Mouse (Mus musculus): ENCODE results near the gene Ubqln4. TPM values are rescaled to one million over a fixed set of nuclear protein-coding genes. Genes with fewer than 3 reads are reported as not detected.

The Ubqln4 gene
- total RNA-seq, 4 experiments from 2014 or later, result 91.9 to 112 (median 94.6) TPM

DNA sequence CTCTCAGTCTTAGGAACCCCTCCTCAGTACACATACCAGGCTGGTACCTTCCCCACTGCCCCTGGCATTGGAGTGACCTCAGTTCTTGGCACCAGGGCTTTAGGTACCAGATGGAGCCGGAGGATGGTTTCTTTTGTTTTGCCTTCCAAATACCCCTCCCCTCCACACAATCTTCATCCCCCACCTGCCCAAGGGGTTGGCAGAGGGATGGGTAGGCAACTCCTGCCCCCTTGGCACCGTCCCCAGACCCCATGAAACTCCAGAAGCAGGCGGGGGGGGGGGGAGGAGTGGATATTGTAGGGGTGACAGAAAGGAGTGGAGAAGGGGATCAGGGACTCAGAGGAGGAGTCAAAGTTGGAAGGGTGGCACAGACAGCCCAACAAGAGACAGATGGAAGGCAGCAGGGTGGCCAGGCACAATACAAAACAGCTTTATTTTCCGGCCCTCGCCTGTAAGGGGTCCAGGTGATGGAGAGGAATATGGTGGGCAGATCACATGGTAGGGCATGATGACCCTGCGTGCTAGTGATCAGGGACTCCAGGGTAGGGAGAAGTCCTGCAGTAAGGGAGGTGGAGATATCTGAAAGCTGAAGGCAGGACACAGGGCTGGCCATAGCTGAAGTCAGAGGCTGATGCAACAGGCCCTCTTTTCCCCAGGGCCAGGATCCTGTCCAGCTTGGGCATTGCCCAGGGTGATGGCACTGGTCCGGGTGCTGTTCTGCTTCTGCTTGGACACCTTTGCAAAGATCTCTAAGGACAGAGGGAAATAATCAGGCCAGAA, 11.7 kb upstream of the Ubqln4 start:
- no peak for DNase-seq (ENCODE audit: low spot score in 2 of 2)

DNA sequence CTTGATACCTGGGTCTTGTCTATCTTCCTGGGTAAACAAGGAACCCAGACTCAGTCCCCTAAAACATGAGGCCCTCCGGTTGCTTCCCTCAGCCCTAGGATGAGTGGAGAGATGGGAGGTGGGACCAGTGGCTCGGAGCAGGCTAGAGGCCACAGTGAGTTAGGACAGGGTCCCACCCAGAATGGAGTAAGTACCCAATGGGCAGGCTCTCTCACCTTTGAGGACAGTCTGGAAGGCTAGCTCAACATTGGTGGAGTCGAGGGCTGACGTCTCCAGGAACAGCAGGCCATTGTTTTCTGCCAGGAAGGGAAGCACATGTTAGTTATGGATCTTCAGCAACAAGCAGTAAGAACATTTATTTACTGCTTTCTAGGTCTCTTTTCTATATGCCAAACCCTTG, 11.1 kb upstream of the Ubqln4 start:
- no peak for DNase-seq (ENCODE audit: low spot score in 2 of 2)

DNA sequence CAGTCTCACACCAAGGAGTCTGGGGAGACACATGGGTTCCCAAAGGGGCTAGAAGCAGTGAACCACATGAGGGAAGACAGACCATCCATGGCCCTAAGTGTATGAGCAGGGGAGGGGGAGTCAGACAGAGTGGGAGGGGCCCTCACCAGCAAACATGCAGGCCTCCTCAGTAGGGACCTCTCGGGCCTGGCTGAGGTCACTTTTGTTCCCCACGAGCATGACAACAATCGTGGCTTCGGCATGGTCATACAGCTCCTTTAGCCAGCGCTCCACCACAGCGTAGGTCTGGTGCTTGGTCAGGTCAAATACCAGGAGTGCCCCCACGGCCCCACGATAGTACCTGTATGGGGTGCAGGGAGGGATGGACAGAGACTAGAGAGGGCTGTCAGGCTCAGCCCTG, 10.4 kb upstream of the Ubqln4 start:
- no peak for DNase-seq (ENCODE audit: low spot score in 2 of 2)

DNA sequence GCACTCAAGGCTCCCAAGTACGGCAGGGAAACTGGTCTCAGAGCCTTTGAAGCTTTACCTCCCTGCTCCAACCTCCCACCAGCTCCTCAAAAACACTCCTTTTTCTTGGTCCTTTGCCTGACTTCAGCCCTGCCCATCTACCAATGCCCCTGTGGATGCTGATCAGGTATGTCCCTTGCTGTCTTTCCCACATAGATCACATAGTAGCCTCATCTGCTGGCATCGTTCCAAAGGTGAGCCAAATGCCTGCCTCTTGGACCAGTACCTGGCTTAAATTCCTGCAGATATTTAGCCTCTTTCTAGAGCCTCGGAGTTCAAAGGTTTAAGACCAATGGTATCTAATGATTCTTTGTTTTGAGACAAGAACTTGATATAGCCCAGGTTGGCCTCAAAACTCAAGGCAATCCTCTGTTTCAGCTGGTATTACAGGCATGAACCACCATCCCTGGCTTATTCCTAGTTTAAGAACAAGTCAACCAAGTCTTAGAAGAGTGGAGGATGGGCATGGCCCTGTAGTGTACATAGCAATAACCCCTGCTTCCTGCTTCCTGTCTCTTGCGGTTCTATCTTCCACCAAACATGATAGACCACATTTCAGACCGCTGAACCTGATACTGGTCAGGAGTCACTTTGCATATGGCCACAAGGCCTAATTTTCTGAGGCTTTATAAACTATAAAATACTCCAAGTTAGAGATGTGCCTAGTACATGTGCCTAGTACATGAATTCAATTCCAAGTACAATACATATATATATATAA, 9.7 kb upstream of the Ubqln4 start:
- no peak for DNase-seq (ENCODE audit: low spot score in 2 of 2)

DNA sequence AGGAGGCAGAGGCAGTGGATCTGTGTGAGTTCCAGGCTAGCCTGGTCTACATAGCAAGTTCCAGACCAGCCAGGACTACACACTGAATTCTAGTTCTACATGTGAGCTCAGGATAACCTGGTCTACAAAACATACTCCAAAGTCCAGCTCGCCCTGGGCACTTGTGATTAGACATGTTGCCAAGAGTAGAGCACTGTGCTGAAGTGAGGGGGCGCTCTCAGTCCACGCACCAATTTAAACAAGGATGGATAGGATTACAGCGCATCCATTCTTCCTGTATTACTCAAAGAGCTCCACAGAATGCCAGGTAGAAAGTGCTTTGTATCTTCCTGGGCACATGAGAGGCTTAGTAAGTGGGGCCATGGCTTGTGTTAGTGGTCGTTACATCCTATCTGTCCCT, 9.0 kb upstream of the Ubqln4 start:
- no peak for DNase-seq (ENCODE audit: low spot score in 2 of 2)

DNA sequence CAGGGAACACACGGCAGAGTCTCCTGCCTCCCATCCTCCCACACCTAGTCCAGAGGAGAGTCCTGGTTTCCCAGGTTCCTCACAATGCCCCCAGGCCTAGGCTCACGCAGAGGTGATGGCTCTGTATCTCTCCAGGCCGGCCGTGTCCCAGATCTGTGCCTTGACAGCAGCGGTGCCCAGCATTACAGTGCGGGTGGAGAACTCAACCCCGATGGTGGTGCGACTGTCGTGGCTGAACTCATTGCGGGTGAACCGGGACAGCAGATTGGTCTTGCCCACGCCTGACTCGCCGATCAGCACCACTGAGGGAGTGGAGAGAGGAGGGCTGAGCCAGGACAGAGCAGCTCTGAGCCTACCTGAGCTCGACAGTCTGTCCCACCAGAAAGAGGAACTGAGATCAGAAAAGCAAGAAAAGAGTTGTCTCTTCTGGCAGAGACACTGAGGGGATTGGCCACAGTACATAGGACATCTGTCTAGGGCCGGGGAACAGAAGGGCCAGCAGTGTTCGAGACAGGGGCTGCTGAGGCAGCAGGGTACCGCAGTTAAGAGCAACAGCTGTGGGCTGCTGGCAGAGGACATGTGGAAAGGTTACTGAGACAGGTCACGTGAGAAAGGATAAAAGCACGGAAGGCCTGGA, 8.5 kb upstream of the Ubqln4 start:
- DNase-seq (ENCODE audit: low spot score in 2 of 2), result no peak

DNA sequence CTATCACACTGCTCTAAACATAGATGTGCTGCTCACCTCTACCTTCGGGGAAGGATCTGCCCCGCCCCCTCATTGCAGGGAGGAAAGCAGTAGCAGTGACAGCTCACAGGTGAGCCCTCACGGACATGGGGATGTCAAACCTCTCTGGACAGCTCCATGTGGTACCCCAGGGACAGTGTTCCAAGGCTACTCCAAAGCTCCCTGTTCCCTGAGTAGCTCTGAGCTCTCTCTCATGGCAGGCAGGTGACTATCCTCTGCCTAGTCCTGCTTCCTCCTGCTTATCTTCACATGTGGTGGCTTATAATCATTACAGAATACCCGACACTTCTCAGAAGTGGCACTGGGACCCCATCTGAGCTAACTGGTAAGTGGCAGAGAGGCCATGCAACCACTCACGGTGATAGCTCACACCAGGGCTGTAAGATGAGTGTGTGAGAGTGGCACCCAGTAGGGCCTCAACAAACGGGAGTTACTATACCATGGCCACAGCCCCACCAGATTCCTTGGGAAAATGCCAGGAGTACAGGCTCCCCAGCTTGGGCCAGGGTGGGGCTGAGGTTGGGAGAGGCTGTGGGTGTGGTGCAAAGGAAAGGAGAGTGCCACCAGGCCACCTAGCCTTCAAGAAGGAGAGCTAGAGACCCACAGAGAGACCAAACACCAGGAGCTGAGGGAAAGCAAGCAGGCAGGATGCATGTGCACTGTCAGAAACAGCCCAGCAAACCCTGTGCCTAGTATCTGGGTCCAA, 6.7 kb upstream of the Ubqln4 start:
- no peak for DNase-seq (ENCODE audit: low spot score in 2 of 2)

DNA sequence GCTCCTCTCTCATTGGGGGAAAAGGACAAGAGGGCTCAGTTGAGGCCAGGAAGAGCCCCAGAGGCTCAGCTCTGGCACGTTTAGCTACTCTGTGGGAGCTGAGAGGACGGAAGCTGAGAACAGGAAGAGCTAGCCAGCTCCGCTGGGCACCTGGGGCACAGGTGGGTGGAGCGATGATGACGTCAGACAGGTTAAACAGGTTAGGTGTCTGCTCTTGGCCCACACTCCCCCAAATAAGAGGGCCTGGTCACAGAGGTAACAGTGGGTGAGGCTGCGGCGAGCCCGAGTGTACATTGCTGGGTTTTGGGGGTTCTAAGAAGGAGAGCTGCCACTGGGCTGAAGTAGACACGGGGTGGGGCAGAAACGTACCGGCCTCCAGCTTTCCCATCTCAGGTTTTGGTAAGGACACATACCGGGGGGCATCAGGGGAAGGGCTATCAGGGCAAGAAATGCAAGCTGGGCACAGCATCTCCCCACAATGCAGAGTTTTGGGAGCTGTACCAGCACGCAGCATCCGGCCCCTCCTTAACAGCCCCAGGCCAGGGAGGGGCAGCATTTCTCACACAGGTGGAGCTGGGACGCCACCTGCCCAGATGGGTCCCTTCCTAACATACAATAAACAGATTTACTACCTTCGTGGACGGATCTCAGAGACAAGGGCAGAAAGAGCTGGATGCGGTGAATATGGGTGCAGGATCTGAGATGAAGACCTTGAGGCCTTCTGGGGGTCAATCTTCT, 5.2 kb upstream of the Ubqln4 start, which contains the start of gene Rab25:
Rab25 (minus strand) TSS at position 121 of the 738 bp plus-strand sequence.
- no peak for DNase-seq (ENCODE audit: low spot score in 2 of 2)

DNA sequence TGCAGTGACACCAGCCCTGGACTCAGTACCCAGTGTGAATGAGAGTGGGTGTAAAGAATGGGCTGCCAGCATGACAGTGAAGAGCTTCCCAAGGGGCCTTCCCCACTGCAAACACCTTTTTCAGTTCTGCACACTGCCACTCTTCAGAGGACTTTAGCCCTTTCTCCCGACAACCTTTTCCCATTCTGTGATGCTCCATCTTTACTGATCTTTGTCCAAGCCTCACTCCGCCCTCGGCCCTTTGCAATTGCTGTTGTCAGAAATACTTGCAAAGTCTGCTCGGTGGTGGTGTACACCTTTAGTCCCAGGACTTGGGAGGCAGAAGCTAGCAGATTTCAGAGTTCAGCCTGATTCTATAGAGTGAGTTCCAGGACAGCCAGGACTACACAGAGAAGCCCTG, 2.0 kb upstream of the Ubqln4 start:
- DNase-seq (ENCODE audit: low spot score in 2 of 2), result no peak

DNA sequence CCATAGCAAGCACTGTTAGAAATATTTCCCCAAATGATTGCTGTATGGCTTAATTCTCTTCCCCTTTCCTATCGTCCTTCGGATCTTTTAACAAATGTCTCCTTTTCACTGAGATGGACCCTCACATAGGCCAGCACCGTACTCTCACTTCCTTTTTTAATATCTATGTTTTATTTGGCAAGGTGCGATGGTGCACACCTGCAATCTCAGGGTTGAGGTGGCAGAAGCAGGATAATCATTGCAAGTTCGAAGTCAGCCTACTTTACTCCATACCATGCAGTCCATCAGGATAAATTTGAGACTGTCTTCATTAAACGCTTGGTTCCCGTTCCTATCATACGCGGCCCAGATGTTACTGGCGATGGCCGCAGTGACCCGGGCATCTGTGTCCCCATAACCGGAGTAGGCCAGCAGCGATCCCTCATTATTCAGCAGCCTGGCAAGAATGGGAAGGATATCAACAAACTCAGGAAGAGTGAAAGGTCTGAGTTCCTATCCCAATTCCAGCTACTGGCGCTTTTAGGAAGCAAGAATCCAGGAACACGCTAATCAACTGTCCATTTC, 1.4 kb upstream of the Ubqln4 start:
- no peak for DNase-seq (ENCODE audit: low spot score in 2 of 2)

DNA sequence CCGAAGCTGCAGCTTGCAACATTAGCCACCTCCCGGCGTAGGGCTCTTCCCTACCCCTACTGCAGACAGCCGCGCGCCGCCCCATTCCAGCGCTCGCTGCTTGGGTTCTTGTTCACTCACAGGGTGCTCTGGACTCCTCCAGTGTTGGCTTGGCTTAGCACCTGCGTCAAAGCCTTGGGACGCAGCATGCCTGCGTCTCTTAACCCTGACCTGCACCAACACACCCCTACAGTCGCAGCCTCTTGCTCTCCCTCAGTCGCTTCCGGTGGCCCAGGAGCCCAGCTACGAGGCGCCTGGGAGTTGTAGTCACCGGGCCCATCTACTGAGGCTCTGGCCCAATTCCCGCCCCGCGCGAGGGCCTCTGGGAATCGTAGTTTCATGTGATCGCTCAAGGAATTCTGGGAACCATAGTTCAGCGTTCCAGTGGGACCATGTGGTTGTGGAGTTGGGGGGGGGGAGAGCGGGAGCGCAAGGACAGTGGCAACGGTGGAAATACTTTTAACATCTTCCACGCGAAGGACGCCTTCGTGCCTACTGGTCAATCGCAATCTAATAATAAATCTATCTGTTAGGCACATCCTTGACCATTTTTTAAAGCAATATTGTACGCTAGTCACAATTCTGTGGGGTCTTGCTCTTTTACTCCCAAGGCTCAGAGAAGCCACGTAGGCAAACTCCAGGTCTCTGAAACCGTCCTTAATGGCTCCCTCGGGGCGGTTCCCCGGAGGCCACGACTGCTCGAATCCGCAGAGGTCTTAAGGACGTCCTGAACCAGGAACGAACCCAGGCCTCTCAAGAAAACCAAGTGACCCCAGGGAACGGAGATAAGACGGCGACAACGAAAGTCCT, 658 bp upstream of the Ubqln4 start, which contains the start of gene Lamtor2:
Lamtor2 (minus strand) TSS at position 399 of the 849 bp plus-strand sequence.
- DNase-seq (ENCODE audit: low spot score in 2 of 2), result peak; percentile 98 to 99

DNA sequence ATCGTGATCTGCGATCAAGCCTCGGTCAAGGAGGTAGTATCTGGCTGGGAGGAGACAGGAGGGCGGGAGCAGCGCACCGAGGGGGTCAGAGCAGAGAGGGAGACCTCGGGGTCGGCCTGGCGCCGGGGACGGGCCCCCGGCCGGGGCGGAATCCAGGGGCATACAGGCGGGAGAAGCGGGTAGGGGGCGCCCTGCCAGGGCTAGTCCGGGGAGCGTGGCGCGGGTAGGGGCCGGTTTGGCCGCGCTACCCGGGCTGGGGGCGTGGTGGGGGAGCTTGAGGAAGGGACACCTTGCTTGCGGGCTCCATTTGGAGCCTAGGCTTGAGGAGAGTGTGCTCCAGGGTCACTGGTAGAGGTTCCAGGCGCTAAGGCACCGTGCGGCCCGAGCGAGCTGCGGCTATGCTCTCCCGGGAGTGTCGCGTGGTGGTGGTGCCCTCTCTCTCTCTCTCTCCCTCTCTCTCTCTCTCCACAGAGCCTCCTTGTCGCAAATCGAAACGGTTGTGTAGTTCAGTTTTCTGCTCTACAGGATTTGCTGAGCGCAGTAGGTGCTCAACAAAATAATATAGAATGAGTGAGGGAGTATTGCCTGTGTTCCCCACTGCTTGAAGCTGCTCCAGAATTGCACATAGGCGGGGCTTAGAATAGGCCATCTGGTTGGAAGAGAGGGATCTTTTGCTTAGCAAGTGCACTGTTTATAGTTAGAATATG, 475 bp downstream of the Ubqln4 start:
- DNase-seq (ENCODE audit: low spot score in 2 of 2), result no peak

DNA sequence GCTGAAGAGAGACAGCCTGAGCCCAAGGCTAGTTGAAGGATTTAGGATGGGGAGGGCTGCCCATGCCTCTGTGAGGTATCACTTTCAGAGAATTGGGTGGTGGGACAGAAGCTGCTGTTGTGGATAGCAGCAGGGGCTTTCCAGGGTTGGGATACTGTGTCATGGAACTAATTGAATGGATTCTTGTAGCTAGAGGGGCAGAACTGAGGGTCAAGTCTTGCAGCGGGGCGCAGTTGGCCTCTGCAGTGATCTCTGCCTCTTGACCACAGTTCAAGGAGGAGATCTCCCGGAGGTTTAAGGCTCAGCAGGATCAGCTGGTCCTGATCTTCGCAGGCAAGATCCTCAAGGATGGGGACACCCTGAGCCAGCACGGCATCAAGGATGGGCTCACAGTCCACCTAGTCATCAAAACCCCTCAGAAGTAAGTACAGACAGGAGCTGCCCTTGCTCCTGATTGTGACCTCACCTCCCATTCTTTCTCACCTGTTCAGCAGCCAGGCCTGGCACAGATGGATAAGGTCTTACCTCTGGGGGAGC, 1.6 kb downstream of the Ubqln4 start:
- no peak for DNase-seq (ENCODE audit: low spot score in 2 of 2)

DNA sequence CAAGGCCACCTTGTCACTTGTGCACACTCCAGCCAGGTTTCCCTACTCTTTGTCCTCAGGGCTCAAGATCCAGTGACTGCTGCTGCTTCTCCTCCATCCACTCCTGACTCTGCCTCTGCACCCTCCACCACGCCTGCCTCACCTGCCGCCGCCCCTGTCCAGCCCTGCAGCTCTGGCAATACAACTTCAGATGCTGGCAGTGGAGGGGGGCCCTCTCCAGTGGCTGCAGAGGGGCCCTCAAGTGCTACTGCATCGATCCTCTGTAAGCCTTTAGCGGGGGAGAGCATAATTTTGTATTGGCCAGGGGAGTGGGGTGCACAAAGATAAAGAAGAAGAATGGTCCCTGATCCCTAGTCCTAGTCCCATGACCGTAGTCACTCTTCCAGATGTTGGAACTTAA, 2.2 kb downstream of the Ubqln4 start:
- no peak for DNase-seq (ENCODE audit: low spot score in 2 of 2)

DNA sequence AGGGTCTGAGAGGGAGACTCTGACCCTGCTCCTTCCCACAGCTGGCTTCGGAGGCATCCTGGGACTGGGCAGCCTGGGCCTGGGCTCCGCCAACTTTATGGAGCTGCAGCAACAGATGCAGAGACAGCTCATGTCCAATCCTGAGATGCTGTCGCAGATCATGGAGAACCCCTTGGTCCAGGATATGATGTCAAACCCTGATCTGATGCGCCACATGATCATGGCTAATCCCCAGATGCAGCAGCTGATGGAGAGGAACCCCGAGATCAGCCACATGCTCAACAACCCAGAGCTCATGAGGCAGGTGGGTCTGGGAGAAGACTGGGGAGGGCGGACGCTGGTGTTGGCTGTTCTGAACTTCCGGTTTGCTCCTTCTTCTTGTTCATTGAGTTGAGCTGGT, 3.1 kb downstream of the Ubqln4 start:
- DNase-seq (ENCODE audit: low spot score in 2 of 2), result no peak

DNA sequence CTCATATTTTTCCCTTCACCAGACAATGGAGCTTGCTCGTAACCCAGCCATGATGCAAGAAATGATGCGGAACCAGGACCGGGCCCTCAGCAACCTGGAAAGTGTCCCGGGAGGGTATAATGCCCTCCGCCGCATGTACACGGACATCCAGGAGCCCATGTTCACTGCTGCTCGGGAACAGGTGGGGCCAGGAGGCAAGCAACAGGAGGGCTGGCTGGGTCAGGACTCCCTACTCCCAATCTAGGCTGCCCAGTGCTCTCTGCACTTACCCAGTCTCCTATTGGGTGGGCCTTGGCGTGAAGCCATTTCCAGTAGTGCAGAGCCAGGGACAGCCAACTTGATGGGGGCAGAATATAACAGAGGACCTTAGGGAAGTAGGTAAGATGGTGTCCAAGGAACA, 6.0 kb downstream of the Ubqln4 start:
- DNase-seq (ENCODE audit: low spot score in 2 of 2), result no peak

DNA sequence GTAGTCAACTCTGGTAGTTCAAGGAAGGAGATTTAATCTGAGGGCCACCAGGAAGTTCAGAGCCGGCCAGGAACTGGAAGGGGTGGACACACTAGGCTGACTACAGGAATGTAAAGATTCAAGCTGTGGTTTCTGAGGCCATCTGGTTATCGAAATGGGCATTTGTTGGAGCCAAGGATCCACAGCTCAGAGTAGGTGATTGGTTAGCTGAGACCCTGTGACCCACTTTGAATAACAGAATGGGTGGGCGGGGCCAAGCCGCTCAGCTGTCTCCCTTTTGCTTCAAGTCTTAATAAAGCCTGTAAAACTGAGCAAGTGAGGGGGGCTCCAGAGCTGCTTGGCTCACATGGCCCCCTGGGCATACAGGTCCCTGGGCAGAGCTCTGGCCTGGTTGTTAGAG, 8.4 kb downstream of the Ubqln4 start:
- DNase-seq (ENCODE audit: low spot score in 2 of 2), result no peak

DNA sequence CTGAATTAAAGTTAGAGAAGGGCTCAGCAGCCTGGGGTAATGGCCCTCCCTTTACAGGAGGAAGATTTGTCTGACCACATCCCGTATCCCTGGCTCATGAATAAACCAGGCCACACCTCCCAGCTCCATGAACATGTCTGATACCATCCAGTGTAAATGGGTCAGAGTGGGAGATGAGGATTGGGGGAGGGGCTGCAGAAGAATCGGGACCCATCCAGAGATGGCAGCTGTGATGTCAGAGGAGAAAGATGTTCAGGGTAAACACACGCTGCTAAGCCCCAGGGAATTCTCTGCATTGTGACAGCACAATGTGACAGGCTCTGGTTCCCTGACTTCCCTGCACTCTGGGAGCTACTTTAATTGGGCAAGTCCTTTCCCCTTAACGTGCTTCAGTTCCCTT, 9.9 kb downstream of the Ubqln4 start:
- DNase-seq (ENCODE audit: low spot score in 2 of 2), result no peak

DNA sequence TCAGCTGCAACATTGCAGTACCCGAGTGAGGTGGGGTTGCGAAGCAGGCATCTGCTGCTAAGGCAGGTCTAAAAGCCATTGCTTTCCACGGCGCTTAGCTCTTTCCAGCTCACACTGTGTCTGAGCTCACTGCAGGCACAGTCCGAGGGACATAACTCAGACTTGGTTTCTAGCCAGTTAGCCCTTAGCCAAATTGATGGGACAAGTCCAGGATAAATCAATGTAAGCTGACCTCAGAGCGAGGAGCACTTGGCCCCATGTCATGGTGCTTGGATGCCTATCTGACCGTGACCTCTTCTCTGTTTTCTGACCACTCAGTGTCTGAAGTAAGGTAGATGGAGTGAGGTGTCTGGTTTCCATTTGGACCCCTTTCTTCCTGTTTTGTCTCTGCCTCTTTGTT, 10.4 kb downstream of the Ubqln4 start:
- no peak for DNase-seq (ENCODE audit: low spot score in 2 of 2)
